Mouse (Mus musculus): ENCODE measurements around the gene Csgalnact2. TPM values are rescaled to one million over a fixed set of nuclear protein-coding genes. Genes with fewer than 3 reads are reported as not detected.

Gene Csgalnact2
- total RNA-seq, 2 experiments from 2014 or later: 20.1 to 30.2 TPM

- ATAC-seq (replicated peaks; ENCODE audit: low FRiP score, poor library complexity, severe bottlenecking): no peak
Measured at GRCm38 (mm10) chr6:118079292-118079691, 59.6 kb downstream of the Csgalnact2 start.

- no peak for ATAC-seq (replicated peaks; ENCODE audit: low FRiP score, poor library complexity, severe bottlenecking)
Measured at GRCm38 (mm10) chr6:118078751-118079150, 60.2 kb downstream of the Csgalnact2 start.

GRCm38 (mm10) chr6:118077421-118077820 lies 61.5 kb downstream of the Csgalnact2 start:
- ATAC-seq (replicated peaks; ENCODE audit: low FRiP score, poor library complexity, severe bottlenecking): no peak

GRCm38 (mm10) chr6:118076748-118077147 lies 62.2 kb downstream of the Csgalnact2 start:
- ATAC-seq (replicated peaks; ENCODE audit: low FRiP score, poor library complexity, severe bottlenecking): no peak

- no peak for ATAC-seq (replicated peaks; ENCODE audit: low FRiP score, poor library complexity, severe bottlenecking)
Measured at GRCm38 (mm10) chr6:118076256-118076655, 62.7 kb downstream of the Csgalnact2 start.

- no peak for ATAC-seq (replicated peaks; ENCODE audit: low FRiP score, poor library complexity, severe bottlenecking)
Measured at GRCm38 (mm10) chr6:118074151-118074550, 64.8 kb downstream of the Csgalnact2 start.

- no peak for ATAC-seq (replicated peaks; ENCODE audit: low FRiP score, poor library complexity, severe bottlenecking)
Measured at GRCm38 (mm10) chr6:118072176-118072575, 66.8 kb downstream of the Csgalnact2 start.

GRCm38 (mm10) chr6:118071416-118071815 lies 67.5 kb downstream of the Csgalnact2 start:
- ATAC-seq (replicated peaks; ENCODE audit: low FRiP score, poor library complexity, severe bottlenecking): no peak

DNA sequence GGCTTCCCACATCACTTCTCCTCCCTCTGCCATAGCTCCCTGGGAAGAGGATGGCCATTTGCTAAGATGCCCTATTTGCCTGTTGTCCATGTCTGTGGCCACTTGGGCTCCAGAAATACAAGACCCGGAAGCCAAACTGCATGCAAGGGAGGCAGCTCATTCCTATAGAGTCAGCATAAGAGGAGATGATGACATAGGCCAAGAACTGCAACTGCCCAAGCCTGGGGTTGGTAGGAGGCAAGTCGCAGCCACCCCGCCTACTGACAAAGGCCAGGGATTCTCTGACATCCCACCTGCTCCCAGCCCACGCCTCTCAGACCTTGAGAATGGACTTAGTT lies 68.0 kb downstream of the Csgalnact2 start:
- ATAC-seq (replicated peaks; ENCODE audit: low FRiP score, poor library complexity, severe bottlenecking): no peak

GRCm38 (mm10) chr6:118070321-118071012 lies 68.5 kb downstream of the Csgalnact2 start:
- no peak for ATAC-seq (replicated peaks; ENCODE audit: low FRiP score, poor library complexity, severe bottlenecking)

DNA sequence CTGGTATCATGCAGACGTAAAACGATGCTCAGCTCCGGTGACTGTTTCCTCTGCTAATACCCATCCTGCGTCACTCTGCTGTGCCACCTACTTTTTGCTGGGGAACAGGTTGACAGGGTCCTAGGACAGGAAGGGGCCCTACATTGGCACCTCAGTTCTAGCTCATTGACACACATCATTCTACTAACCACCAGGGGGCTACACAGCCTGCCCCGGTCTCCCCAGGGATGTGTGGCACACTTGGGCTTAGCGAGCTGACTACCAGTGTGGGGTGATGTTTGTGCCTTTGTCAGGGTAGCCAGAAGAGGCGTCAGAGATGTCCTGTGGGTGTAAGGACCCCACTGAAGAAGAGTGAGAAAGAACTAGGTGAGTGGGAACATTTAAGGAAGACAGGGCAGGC lies 71.2 kb downstream of the Csgalnact2 start:
- no peak for ATAC-seq (replicated peaks; ENCODE audit: low FRiP score, poor library complexity, severe bottlenecking)

GRCm38 (mm10) chr6:118066199-118067081 lies 72.5 kb downstream of the Csgalnact2 start:
- 0 out of 2 replicates have a peak, but pooled peaks have one; percentile 23 for ATAC-seq (replicated peaks; ENCODE audit: low FRiP score, poor library complexity, severe bottlenecking)

- no peak for ATAC-seq (replicated peaks; ENCODE audit: low FRiP score, poor library complexity, severe bottlenecking)
Measured at GRCm38 (mm10) chr6:118065837-118066198, 73.1 kb downstream of the Csgalnact2 start.

DNA sequence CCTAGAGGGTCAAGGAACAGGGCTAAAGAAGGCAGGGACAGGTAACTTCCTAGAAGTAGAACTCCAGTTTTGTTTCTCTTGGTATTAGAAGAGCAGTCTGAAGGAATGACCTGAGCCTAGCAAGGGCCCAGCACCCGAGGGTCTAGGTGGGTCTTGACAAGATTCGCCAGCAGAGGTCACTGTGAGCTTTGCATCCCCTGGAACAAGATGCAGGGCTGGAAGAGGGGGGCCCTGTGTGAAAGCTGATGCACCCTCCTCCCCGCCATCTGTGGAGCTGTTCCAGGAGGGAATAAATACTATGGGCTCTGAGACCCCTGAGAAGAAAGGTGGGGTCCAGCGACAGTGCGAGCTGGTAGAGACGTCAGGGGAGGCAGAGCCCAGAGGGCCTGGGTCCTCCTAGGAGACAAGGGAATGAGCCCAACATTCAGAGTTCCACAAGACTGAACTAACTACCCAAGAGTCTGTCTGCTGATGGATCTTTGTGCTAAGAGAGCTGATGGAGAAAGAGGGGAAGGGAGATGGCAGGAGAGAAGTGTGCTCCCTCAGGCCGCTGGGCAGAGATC lies 73.9 kb downstream of the Csgalnact2 start:
- ATAC-seq (replicated peaks; ENCODE audit: low FRiP score, poor library complexity, severe bottlenecking): no peak

DNA sequence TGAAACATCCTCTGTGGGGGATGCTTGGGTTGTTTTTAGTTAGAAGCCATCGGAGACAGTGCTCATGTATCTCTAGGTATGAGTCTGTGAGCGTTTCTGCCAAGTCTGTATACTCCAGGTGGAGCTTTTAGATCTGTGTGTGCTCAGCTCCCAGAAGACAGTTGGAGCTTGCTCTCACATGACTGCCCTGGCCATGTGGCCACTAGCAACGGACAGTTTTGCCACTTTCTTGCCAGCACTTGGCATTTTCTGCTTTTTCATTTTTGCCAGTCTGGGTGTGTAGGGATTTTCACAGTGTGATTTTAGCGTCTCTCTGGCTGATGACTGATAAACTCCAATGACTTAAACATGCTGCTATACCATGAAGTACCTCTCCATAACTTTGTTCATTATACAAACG lies 75.7 kb downstream of the Csgalnact2 start:
- no peak for ATAC-seq (replicated peaks; ENCODE audit: low FRiP score, poor library complexity, severe bottlenecking)

DNA sequence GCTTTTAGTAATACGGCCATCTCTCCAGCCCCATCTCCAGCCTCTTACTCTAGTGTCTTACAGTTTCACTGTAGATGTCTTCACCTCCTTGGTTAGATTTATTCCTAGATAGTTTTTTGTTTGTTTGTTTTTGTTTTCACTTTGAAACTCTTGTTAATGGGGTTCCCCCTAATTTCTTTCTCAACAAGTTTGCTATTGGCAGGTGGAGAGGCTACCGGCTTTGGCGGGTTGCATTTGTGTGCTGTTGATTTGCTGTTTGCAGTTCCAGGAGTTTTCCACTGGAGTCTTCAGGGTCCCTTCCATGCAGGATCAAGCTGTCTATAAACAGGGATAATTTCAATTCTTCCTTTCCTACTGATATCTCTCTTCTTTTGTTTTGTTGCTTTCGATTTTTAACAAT lies 77.7 kb downstream of the Csgalnact2 start:
- no peak for ATAC-seq (replicated peaks; ENCODE audit: low FRiP score, poor library complexity, severe bottlenecking)

Other genes starting within 250 kb of the Csgalnact2 start
- 403 and 407 TPM in 2 replicates for gene Hnrnpf, start 238.8 kb downstream of the Csgalnact2 start, total RNA-seq (2015; ENCODE audit: low replicate concordance)
- gene Hnrnpf, start 238.8 kb downstream of the Csgalnact2 start, total RNA-seq (2017; ENCODE audit: low replicate concordance): 524 and 658 TPM in 2 replicates
- gene Fxyd4, start 201.4 kb downstream of the Csgalnact2 start, total RNA-seq (2015; ENCODE audit: low replicate concordance): not detected in 2 replicates
- gene Fxyd4, start 201.4 kb downstream of the Csgalnact2 start, total RNA-seq (2017; ENCODE audit: low replicate concordance): not detected in 2 replicates
- not detected in 2 replicates for gene Rasgef1a, start 127.7 kb downstream of the Csgalnact2 start, total RNA-seq (2015; ENCODE audit: low replicate concordance)
- not detected in 2 replicates for gene Rasgef1a, start 127.7 kb downstream of the Csgalnact2 start, total RNA-seq (2017; ENCODE audit: low replicate concordance)
- gene Ret, start 58.6 kb upstream of the Csgalnact2 start, total RNA-seq (2015; ENCODE audit: low replicate concordance): not detected in 2 replicates
- gene Ret, start 58.6 kb upstream of the Csgalnact2 start, total RNA-seq (2017; ENCODE audit: low replicate concordance): not detected in 2 replicates